Mouse (Mus musculus) gastrocnemius, postnatal 4 days (tissue): ENCODE data around the gene Actl7a. TPM values are rescaled to one million over a fixed set of nuclear protein-coding genes. Genes with fewer than 3 reads are reported as not detected.

Source experiments
- DNase-seq, 2 experiments: peaks; one replicate each; pipeline ENCODE4 v3.0.0; 2021 to 2022; ENCODE audit warnings: low spot score in 2 of 2, mixed read lengths in 2 of 2
- long read RNA-seq, 2 experiments: library from polyadenylated mRNA; stranded (forward); transcript quantifications; one replicate each; pipeline ENCODE4 v2.0.0; 2021
- total RNA-seq, 2 experiments: library from RNA; stranded (reverse); gene quantifications; 2 replicates each; pipeline ENCODE4 v1.2.3; 2021

Actl7a gene
- not detected for total RNA-seq
- long read RNA-seq, experiment 1, result 0 reads
- long read RNA-seq, experiment 2, result 0 reads

- DNase-seq, result no peak
Measured at GRCm38 (mm10) chr4:56743363-56744195, at the start of gene Actl7a. Actl7a (plus strand) TSS chr4:56743413.

- DNase-seq, result no peak
Measured at GRCm38 (mm10) chr4:56696401-56696800, 46.8 kb upstream of the Actl7a start.

GRCm38 (mm10) chr4:56698671-56699070 is 44.5 kb upstream of the Actl7a start:
- DNase-seq, result no peak

GRCm38 (mm10) chr4:56702234-56702633 is 41.0 kb upstream of the Actl7a start:
- peak in 1 of 2 experiments; percentile 28 for DNase-seq

GRCm38 (mm10) chr4:56713155-56713554 is 30.1 kb upstream of the Actl7a start:
- DNase-seq, result no peak

GRCm38 (mm10) chr4:56716801-56717200 is 26.4 kb upstream of the Actl7a start:
- no peak for DNase-seq

- DNase-seq, result no peak
Measured at GRCm38 (mm10) chr4:56717932-56718331, 25.3 kb upstream of the Actl7a start.

GRCm38 (mm10) chr4:56718573-56719442 is 24.4 kb upstream of the Actl7a start:
- DNase-seq, result no peak

- no peak for DNase-seq
Measured at GRCm38 (mm10) chr4:56719456-56719855, 23.8 kb upstream of the Actl7a start.

GRCm38 (mm10) chr4:56720403-56720802 is 22.8 kb upstream of the Actl7a start:
- DNase-seq, result no peak

- DNase-seq, result peak in 1 of 2 experiments; percentile 40
Measured at GRCm38 (mm10) chr4:56721469-56721868, 21.7 kb upstream of the Actl7a start.

GRCm38 (mm10) chr4:56722346-56722745 is 20.9 kb upstream of the Actl7a start:
- no peak for DNase-seq

- DNase-seq, result no peak
Measured at GRCm38 (mm10) chr4:56723237-56723636, 20.0 kb upstream of the Actl7a start.

- no peak for DNase-seq
Measured at GRCm38 (mm10) chr4:56725839-56726238, 17.4 kb upstream of the Actl7a start.

- DNase-seq, result no peak
Measured at GRCm38 (mm10) chr4:56740020-56740485, 3.2 kb upstream of the Actl7a start, which contains the start of gene Gm26657. Gm26657 (plus strand) TSS chr4:56740070.

- DNase-seq, result no peak
Measured at GRCm38 (mm10) chr4:56740611-56741010, 2.6 kb upstream of the Actl7a start.

GRCm38 (mm10) chr4:56741041-56741493 is 2.1 kb upstream of the Actl7a start, which contains the start of gene Actl7b:
Actl7b (minus strand) TSS chr4:56741443.
- no peak for DNase-seq

GRCm38 (mm10) chr4:56742698-56743097 is 515 bp upstream of the Actl7a start:
- no peak for DNase-seq

- DNase-seq, result no peak
Measured at GRCm38 (mm10) chr4:56746345-56746744, 3.1 kb downstream of the Actl7a start.

GRCm38 (mm10) chr4:56747456-56747855 is 4.2 kb downstream of the Actl7a start:
- DNase-seq, result no peak

GRCm38 (mm10) chr4:56756021-56756420 is 12.8 kb downstream of the Actl7a start:
- DNase-seq, result no peak
